In the genomic region with DNA sequence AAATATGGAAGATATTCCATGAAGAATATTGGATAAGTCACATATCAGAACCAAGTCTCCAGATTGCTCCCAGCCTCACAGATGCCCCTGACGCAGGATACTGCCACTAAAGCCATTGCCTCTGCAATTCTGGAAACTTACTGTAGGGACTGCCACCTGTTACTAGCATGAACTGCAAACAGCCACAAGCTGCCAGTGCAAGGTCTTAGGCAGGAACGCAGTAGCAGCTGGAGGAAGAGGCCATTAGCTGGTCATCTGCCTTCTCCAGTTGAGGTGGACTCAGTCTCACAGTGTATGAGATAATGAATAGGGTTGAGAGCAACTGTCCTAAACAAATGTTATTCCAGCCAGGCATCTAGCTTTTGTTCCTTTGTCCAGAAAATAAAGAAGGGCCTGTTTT, we compare ENCODE assay signal across 12 mouse cellular contexts.
DNase-seq lines count a peak whose midpoint lies in the region; ATAC-seq and TF ChIP-seq lines count a peak whose summit lies in the region.
"Had no signal": no experiment of that assay in that cellular context is flagged by ENCODE, and none has a peak within 500 bp of the region (broad histone marks: within the 10 kb centered on the region; RNA-seq: fewer than 3 reads in every experiment).

No protein-coding gene starts in this region.

- no peaks in the 10 kb centered on the region for H3K36me3 ChIP-seq in kidney, embryonic 16.5 days (ENCODE audit: insufficient read depth, low read length)
- no peaks in the 10 kb centered on the region for H3K36me3 ChIP-seq in neural tube, embryonic 13.5 days

- peaks cover 30% of the 10 kb centered on the region; the same call in 1 of the 2 replicates for H3K4me1 ChIP-seq in kidney, embryonic 16.5 days (ENCODE audit: insufficient read depth, low read length)
- peaks cover 16% of the 10 kb centered on the region; the same call in 1 of the 2 replicates for H3K4me1 ChIP-seq in neural tube, embryonic 13.5 days (replicated peaks)

- no peaks in the 10 kb centered on the region for H3K9me3 ChIP-seq in kidney, embryonic 16.5 days (ENCODE audit: low read length)
- no peaks in the 10 kb centered on the region for H3K9me3 ChIP-seq in neural tube, embryonic 13.5 days

- no peak for TF ChIP-seq CTCF in gastrocnemius, adult 2 months (IDR thresholded peaks at IDR 0.05)

- H3K4me3 ChIP-seq in gastrocnemius, adult 2 months: no peak overlapping the region
- H3K4me3 ChIP-seq in kidney, embryonic 16.5 days (ENCODE audit: low read length): no peak overlapping the region
- H3K4me3 ChIP-seq in neural tube, embryonic 13.5 days: no peak overlapping the region

- intact Hi-C loops in gastrocnemius, adult 2 months (cut with DNase I): no loop called here

- DNase-seq in gastrocnemius, adult 2 months: no peak
- no peak for DNase-seq in gastrocnemius, adult 18-20 months (ENCODE audit: low spot score)
- DNase-seq in kidney, postnatal 4 days: no peak
- peak; percentile 9 for DNase-seq in retina, postnatal 1 day
- DNase-seq in retina, embryonic 14.5 days (ENCODE audit: low spot score): no peak
- no peak for DNase-seq in thymus, postnatal 0 days (ENCODE audit: low spot score)
- DNase-seq: cerebellum, adult 2 months; kidney, adult 18-20 months; right cerebral cortex, postnatal 25 days; thymus, postnatal 25 days had no signal

- no peak for ATAC-seq in kidney, embryonic 16.5 days (ENCODE audit: low FRiP score, low TSS enrichment)
- ATAC-seq in neural tube, embryonic 13.5 days (ENCODE audit: low read depth): no peak

- H3K4me2 ChIP-seq in kidney, embryonic 16.5 days (replicated peaks; ENCODE audit: low read depth, low read length): no peak overlapping the region
- no peak overlapping the region for H3K4me2 ChIP-seq in neural tube, embryonic 13.5 days

- H3K27me3 ChIP-seq in kidney, embryonic 16.5 days (ENCODE audit: insufficient read depth, low read length): peaks cover 14% of the 10 kb centered on the region; the same call in 1 of the 2 replicates
- peaks cover 44% of the 10 kb centered on the region for H3K27me3 ChIP-seq in neural tube, embryonic 13.5 days

- no peak overlapping the region for H3K9ac ChIP-seq in kidney, embryonic 16.5 days (replicated peaks; ENCODE audit: low read length)
- no peak overlapping the region for H3K9ac ChIP-seq in neural tube, embryonic 13.5 days

- 57% methylated on average over 2 of the region's 2 CpGs for WGBS in kidney, embryonic 16.5 days
- WGBS in neural tube, embryonic 13.5 days: 63% methylated on average over 2 of the region's 2 CpGs

- H3K27ac ChIP-seq in gastrocnemius, adult 2 months: peak overlapping the region; percentile 1; the same call in 1 of the 2 replicates
- peak overlapping the region; percentile 74 for H3K27ac ChIP-seq in kidney, embryonic 16.5 days (ENCODE audit: low read length)
- peak overlapping the region; percentile 76; the same call in 1 of the 2 replicates for H3K27ac ChIP-seq in neural tube, embryonic 13.5 days (replicated peaks)

Comparison
In these comparisons a context has a peak if more than half of its experiments do, and no peak if none do; other contexts are left out.
1. H3K27ac ChIP-seq: peak in every context shown above with its lines; median percentile 76 in neural tube, embryonic 13.5 days; 74 in kidney, embryonic 16.5 days; 1 in gastrocnemius, adult 2 months.